Mouse (Mus musculus): ENCODE results near the gene Kcnab1.

GRCm38 (mm10) chr3:65111176-65111575 lies 2.0 kb downstream of the Kcnab1 start:
- no peak for TF ChIP-seq CTCF (IDR thresholded peaks at IDR 0.05; ENCODE audit: borderline replicate concordance, insufficient read depth, low read depth, low read length)
- TF ChIP-seq POLR2A (IDR thresholded peaks at IDR 0.05; ENCODE audit: borderline replicate concordance, insufficient read depth, low read length), result no peak
